Mouse (Mus musculus): ENCODE data around the gene Odf3.

Gene Odf3

GRCm38 (mm10) chr7:140847755-140848580 is at the start of gene Odf3:
Gene Odf3, plus strand, starts transcription at chr7:140847805.
- no peak for DNase-seq

- no peak for DNase-seq
Measured at GRCm38 (mm10) chr7:140798212-140798611, 49.4 kb upstream of the Odf3 start.

GRCm38 (mm10) chr7:140802629-140803028 is 45.0 kb upstream of the Odf3 start:
- DNase-seq: no peak

- DNase-seq: no peak
Measured at GRCm38 (mm10) chr7:140805704-140806103, 41.9 kb upstream of the Odf3 start.

- no peak for DNase-seq
Measured at GRCm38 (mm10) chr7:140810496-140810895, 37.1 kb upstream of the Odf3 start.

- DNase-seq: no peak
Measured at GRCm38 (mm10) chr7:140811714-140812113, 35.9 kb upstream of the Odf3 start.

GRCm38 (mm10) chr7:140812850-140813249 is 34.8 kb upstream of the Odf3 start:
- DNase-seq: no peak

- DNase-seq: no peak
Measured at GRCm38 (mm10) chr7:140820173-140820572, 27.4 kb upstream of the Odf3 start.

GRCm38 (mm10) chr7:140821305-140821652 is 26.3 kb upstream of the Odf3 start:
- DNase-seq: peak; percentile 65

- peak; percentile 90 for DNase-seq
Measured at GRCm38 (mm10) chr7:140821653-140822329, 25.8 kb upstream of the Odf3 start, which contains the start of gene Zfp941. Gene Zfp941, minus strand, starts transcription at chr7:140822178.

GRCm38 (mm10) chr7:140822731-140823130 is 24.9 kb upstream of the Odf3 start:
- DNase-seq: no peak

- DNase-seq: peak; percentile 89
Measured at GRCm38 (mm10) chr7:140828171-140828881, 19.3 kb upstream of the Odf3 start.

- no peak for DNase-seq
Measured at GRCm38 (mm10) chr7:140831447-140831846, 16.2 kb upstream of the Odf3 start.

- DNase-seq: no peak
Measured at GRCm38 (mm10) chr7:140833341-140833740, 14.3 kb upstream of the Odf3 start.

GRCm38 (mm10) chr7:140834968-140835757 is 12.4 kb upstream of the Odf3 start, which contains the start of gene Urah:
Gene Urah, plus strand, starts transcription at chr7:140835018.
- no peak for DNase-seq

- DNase-seq: no peak
Measured at GRCm38 (mm10) chr7:140835758-140836087, 11.9 kb upstream of the Odf3 start.

- no peak for DNase-seq
Measured at GRCm38 (mm10) chr7:140836243-140837115, 11.1 kb upstream of the Odf3 start.

- DNase-seq: no peak
Measured at GRCm38 (mm10) chr7:140839556-140839955, 8.0 kb upstream of the Odf3 start.

GRCm38 (mm10) chr7:140840750-140841735 is 6.6 kb upstream of the Odf3 start:
- no peak for DNase-seq

GRCm38 (mm10) chr7:140843806-140844205 is 3.8 kb upstream of the Odf3 start:
- no peak for DNase-seq
